Mouse (Mus musculus): Measurements from ENCODE around the gene 1700102P08Rik. TPM values are rescaled to one million over a fixed set of nuclear protein-coding genes. Genes with fewer than 3 reads are reported as not detected.
A peak's percentile ranks its signal among the peaks of the same experiment; 100 is the strongest.

The 1700102P08Rik gene
- polyA plus RNA-seq, 1 experiment from 2014 or later: 2.2 TPM

DNA sequence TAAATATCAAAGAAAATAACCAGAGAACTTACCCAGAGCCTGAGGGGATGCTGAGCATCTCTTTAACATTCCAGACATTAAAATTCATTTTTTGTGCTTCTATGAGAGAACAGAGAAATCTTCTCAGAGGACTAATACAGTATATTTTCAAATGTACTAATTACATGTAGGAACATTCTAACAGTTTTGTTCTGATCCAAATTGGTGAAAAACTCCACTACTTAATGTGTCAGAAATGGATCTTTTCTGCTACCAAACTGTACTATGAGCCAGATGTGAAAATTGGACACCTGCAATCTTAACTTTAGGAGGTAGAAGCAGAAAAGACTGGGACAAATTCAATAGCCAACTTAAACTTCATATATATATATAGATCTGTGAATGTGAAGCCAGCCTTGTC is 35.8 kb downstream of the 1700102P08Rik start, which contains the start of gene Ccdc36:
TSS of gene Ccdc36 (minus strand) at position 101 of the 400 bp plus-strand sequence.
- H3K9me3 ChIP-seq: no peaks in the 10 kb centered on the region
- H3K4me2 ChIP-seq: no peak within 1 kb of the TSS
- no peaks in the 10 kb centered on the region for H3K4me1 ChIP-seq (replicated peaks)
- no peak within 1 kb of the TSS for H3K4me3 ChIP-seq
- ATAC-seq (ENCODE audit: low read depth): no peak
- H3K36me3 ChIP-seq: no peaks in the 10 kb centered on the region
- H3K27ac ChIP-seq (replicated peaks): no peak within 1 kb of the TSS
- H3K9ac ChIP-seq: no peak within 1 kb of the TSS
- no peaks in the 10 kb centered on the region for H3K27me3 ChIP-seq

DNA sequence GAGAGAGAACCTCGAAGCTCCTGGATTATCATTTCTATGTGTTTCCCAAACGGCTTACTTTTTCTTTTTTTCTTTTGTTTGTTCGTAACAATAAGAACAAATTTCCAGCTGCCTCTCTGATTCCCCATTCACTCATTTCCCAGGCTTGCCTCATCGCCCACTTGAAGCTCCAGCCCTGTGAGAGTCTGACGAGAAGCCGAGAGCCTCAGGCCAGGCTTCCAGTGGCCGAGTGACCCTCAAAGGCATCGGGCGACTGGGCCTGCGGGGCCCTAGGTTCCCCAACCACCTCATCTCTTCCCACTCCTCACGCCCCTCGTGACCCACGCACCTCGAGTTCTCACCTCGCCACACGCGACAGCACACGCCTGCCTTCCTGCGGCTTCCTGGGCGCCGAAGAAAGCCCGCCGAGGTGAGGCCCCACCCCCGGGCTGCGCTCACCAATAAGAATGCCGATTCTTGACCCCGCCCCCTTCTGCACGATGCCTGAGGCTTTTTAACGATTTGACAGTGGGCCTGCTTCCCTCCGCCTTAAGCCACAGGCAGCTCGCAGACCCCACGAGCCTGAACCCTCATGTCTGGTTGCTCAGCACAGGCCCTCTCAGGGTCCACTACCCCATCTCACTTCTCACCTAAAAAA is 38.9 kb downstream of the 1700102P08Rik start:
- Histone ChIP-seq H3K9ac (0 out of 2 replicates have a peak overlapping the region, but pooled peaks have one; percentile 12), H3K4me1 (replicated peaks) (peaks cover 7% of the 10 kb centered on the region), H3K36me3 (no peaks in the 10 kb centered on the region), H3K27me3 (no peaks in the 10 kb centered on the region), H3K4me3 (peak overlapping the region; percentile 30), H3K27ac (replicated peaks) (no peak overlapping the region), H3K9me3 (no peaks in the 10 kb centered on the region), H3K4me2 (peak overlapping the region; percentile 49)
- ATAC-seq (ENCODE audit: low read depth): 0 out of 2 replicates have a peak, but pooled peaks have one; percentile 61
- WGBS: 41% methylated on average over 32 of the region's 32 CpGs

DNA sequence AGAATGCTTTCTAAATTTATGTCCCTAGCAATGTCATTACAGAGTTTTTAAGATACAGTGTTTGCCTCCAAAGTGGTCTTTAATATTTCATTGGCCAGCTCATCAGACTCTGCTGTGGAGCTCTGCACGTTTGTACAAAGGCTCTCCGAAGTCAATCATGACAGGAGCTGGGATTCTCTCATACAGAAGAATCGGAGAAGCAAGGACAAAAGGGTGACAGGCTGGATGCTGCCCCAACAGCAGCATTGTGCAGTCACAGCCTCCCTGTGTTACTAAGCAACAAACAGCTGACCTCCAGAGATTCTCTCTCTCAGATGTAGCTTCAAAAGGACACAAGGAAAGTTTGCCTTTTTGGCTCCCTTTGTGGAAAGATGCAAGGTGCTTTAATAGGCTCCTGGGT is 43.6 kb downstream of the 1700102P08Rik start, which contains the start of gene BC048562:
TSS of gene BC048562 (plus strand) at position 301 of the 400 bp plus-strand sequence.
- no peak within 1 kb of the TSS for H3K27ac ChIP-seq (replicated peaks)
- H3K4me2 ChIP-seq: no peak within 1 kb of the TSS
- 46% methylated on average over 3 of the region's 3 CpGs for WGBS
- no peaks in the 10 kb centered on the region for H3K27me3 ChIP-seq
- peaks cover 7% of the 10 kb centered on the region for H3K4me1 ChIP-seq (replicated peaks)
- no peaks in the 10 kb centered on the region for H3K9me3 ChIP-seq
- H3K9ac ChIP-seq: peak within 1 kb of the TSS; percentile 26; the same call in 1 of the 2 replicates
- H3K36me3 ChIP-seq: no peaks in the 10 kb centered on the region
- H3K4me3 ChIP-seq: no peak within 1 kb of the TSS
- ATAC-seq (ENCODE audit: low read depth): no peak

DNA sequence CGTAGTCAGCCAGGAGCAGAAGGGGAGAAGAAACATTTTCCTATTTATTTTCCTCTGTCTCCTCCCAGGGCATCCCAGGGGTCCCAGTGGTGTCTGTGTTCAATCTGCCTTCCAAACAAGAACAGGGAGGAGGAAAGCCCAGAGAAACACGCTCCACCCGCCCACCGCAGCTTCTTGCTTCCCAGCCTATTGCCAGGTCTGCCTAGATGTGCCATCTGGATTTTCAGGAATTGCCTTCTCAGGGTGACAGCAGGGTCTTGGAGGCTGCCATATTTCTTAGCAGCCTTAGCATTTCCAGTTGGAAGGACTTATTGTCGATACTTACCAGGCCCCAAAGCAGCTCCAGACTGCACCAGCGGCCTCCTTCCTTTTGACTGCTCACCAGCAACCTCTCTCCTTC is 46.6 kb downstream of the 1700102P08Rik start:
- Histone ChIP-seq H3K36me3 (no peaks in the 10 kb centered on the region), H3K9me3 (no peaks in the 10 kb centered on the region), H3K4me2 (no peak overlapping the region), H3K4me3 (no peak overlapping the region), H3K27me3 (no peaks in the 10 kb centered on the region), H3K9ac (no peak overlapping the region), H3K27ac (replicated peaks) (no peak overlapping the region), H3K4me1 (replicated peaks) (peaks cover 7% of the 10 kb centered on the region)
- 80% methylated on average over 6 of the region's 6 CpGs for WGBS
- no peak for ATAC-seq (ENCODE audit: low read depth)

DNA sequence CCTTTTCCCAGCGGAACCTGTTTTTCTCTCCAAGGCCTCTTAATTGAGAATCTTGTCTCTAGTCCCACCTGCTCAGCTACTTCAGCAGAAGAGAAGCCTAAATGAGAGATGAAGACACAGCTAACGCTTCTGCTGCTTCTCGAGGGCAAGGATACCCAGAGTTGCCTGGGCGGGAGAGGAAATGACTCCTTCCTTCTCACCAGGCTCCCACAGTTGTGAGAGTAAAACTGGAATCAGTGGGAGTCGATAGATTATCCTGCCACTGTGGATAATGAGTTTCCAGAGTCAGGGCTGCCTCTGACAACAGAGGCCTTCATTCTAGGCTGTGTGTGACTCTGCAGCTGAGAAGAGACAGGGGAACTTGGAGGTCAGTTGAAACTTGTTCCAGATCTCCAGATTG is 47.9 kb downstream of the 1700102P08Rik start:
- Histone ChIP-seq H3K4me2 (no peak overlapping the region), H3K4me3 (no peak overlapping the region), H3K27ac (replicated peaks) (no peak overlapping the region), H3K9me3 (no peaks in the 10 kb centered on the region), H3K36me3 (no peaks in the 10 kb centered on the region), H3K27me3 (no peaks in the 10 kb centered on the region), H3K9ac (no peak overlapping the region), H3K4me1 (replicated peaks) (peaks cover 7% of the 10 kb centered on the region)
- no peak for ATAC-seq (ENCODE audit: low read depth)
- WGBS: 78% methylated on average over 5 of the region's 5 CpGs

DNA sequence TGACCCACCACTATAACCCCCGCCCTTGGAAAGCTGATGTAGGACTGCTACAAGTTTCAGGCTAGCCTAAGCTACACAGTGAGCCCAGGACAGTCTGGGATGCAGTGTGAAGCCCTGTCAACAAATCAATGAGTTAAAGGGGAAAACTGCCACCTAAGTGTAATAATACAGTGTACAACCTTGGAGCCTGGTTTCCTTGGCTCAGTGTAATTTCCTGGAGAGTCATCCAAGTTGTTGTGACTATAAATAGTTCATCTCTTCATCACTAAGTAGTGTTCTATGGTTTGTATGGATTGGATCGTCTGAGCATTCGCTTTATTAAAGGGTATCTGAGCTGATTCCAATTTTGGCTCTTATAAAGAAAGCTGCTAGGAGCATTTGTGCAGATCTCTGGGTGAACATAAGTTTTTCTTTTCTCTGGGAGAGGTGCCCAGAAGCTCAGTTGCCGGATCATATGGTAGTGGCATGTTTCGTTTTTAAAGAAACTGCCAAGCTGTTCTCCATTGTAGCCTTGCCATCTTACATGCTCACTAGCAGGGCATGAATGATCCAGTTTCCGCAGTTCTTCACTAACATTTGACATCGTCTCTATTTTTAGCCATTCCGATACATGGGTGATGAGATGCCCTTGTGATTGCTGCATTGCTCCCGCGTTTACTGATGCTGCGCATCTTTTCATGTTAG is 48.8 kb downstream of the 1700102P08Rik start:
- peaks cover 2% of the 10 kb centered on the region for H3K4me1 ChIP-seq (replicated peaks)
- no peak overlapping the region for H3K4me3 ChIP-seq
- H3K27ac ChIP-seq (replicated peaks): no peak overlapping the region
- no peak overlapping the region for H3K4me2 ChIP-seq
- no peaks in the 10 kb centered on the region for H3K9me3 ChIP-seq
- 90% methylated on average over 11 of the region's 11 CpGs for WGBS
- no peaks in the 10 kb centered on the region for H3K36me3 ChIP-seq
- H3K27me3 ChIP-seq: no peaks in the 10 kb centered on the region
- no peak for ATAC-seq (ENCODE audit: low read depth)
- no peak overlapping the region for H3K9ac ChIP-seq

DNA sequence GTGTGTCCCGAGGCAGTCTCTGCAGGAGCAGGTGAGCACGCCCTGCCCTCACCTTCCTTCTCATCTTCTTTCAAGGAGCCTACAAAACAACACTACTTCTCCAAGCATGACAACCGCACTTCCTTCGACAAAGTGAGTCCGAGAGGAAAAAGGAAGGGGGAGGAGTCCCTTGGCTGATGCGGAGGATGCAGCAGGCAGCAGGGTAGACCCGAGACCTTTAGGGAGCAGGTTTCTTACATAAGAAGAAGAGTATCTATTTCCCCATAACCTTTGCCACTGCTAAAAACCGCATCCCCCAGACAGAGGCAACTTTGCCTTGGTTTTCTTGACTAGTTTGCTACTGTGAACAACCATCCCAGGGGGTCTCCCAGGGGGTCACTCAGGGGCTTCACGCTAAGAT is 52.5 kb downstream of the 1700102P08Rik start:
- H3K4me2 ChIP-seq: no peak overlapping the region
- no peak overlapping the region for H3K27ac ChIP-seq (replicated peaks)
- no peak overlapping the region for H3K4me3 ChIP-seq
- no peaks in the 10 kb centered on the region for H3K27me3 ChIP-seq
- peaks cover 23% of the 10 kb centered on the region for H3K4me1 ChIP-seq (replicated peaks)
- ATAC-seq (ENCODE audit: low read depth): no peak
- WGBS: 71% methylated on average over 9 of the region's 9 CpGs
- H3K36me3 ChIP-seq: peaks cover 18% of the 10 kb centered on the region
- H3K9ac ChIP-seq: no peak overlapping the region
- H3K9me3 ChIP-seq: no peaks in the 10 kb centered on the region

DNA sequence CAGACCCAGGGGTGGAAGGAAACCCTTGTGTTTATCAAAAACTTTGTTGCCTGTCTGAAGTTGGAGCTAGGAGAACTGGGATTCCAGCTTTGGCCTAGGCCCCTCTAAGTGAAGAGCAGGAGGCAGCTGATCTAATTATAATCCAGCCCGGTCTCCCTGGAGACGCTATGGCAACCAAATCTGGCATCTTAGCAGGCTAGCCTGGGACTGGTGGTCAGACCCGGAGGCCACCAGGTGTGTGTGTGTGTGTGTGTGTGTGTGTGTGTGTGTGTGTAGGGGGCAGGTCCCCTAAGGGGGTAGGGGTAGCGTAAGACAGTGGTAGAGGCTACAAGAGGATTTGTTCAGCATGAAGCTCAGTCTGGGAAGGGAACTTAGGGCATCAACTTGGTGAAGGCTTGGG is 57.3 kb downstream of the 1700102P08Rik start:
- H3K4me1 ChIP-seq (replicated peaks): peaks cover 55% of the 10 kb centered on the region

DNA sequence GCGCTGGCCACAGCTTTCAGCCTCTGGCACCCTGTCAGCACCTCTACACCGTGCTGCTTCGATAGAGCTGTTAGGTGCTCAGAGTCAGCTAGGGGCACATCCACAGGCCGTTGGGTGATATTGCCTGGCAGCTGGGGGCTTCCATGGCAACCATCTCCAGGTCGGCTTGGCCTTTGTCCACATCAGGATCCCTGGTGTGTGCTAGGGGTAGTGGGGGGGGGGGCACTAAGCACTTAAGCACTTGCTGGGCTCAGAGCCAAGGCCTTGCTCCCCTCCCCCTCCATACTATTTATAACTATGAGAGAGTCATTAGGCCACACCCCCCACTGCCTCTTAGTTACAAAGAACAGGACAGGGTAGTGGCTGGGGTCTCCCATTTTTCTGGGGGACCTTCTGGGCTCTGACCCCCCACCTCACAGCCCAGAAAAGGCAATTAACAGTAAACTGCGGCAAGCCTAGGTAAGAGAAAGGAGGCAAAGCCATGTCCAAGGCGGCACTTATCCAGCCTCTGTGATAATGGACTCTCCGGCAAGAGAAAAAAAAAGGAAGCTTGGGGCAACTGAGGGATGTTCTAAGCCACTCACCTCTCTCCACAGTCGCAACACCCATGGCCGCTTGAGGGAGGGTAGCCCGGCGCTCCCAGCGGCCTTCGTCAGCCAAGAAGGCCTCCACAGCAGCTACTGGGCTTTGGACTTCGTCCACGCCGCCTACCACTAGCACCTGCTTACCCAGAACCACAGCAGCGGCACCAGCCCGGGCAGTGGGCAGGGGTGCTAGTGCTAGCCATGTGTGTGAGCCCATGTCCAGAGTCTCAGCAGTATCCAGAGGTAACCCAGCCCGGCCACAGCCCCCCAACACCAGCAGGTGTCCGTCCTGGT is 57.9 kb downstream of the 1700102P08Rik start:
- no peaks in the 10 kb centered on the region for H3K27me3 ChIP-seq
- peak overlapping the region; percentile 77 for H3K4me2 ChIP-seq
- peak overlapping the region; percentile 83 for H3K9ac ChIP-seq
- H3K4me1 ChIP-seq (replicated peaks): peaks cover 55% of the 10 kb centered on the region
- H3K36me3 ChIP-seq: peaks cover 18% of the 10 kb centered on the region
- H3K9me3 ChIP-seq: no peaks in the 10 kb centered on the region
- 49% methylated on average over 21 of the region's 21 CpGs for WGBS
- peak; percentile 54 for ATAC-seq (ENCODE audit: low read depth)
- peak overlapping the region; percentile 93 for H3K27ac ChIP-seq (replicated peaks)
- H3K4me3 ChIP-seq: peak overlapping the region; percentile 70

More for the DNA sequence above, 57.3 kb downstream of the 1700102P08Rik start:
- H3K4me3 ChIP-seq: peak overlapping the region; percentile 70
- peaks cover 18% of the 10 kb centered on the region for H3K36me3 ChIP-seq
- peak overlapping the region; percentile 93 for H3K27ac ChIP-seq (replicated peaks)
- H3K9ac ChIP-seq: peak overlapping the region; percentile 83
- H3K4me2 ChIP-seq: peak overlapping the region; percentile 77
- no peaks in the 10 kb centered on the region for H3K9me3 ChIP-seq
- ATAC-seq (ENCODE audit: low read depth): peak; percentile 40
- no peaks in the 10 kb centered on the region for H3K27me3 ChIP-seq
- WGBS: 29% methylated on average over 4 of the region's 4 CpGs

DNA sequence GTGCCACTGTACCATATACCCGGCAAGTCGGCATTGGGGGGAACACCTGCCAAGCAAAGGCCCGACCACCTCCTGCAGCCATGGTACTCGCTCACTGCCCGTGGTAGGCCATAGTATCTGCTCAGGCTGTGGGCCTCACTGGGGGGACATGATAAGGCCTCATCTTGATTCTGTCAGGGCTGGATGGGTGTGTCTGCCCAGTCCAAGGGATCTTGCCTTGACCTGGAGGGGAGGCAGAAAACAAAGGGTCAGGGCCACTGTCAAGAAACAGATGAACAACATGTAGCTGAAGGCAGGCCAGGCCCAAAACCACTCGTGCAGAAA is 58.5 kb downstream of the 1700102P08Rik start:
- no peaks in the 10 kb centered on the region for H3K27me3 ChIP-seq
- H3K4me1 ChIP-seq (replicated peaks): peaks cover 55% of the 10 kb centered on the region
- H3K36me3 ChIP-seq: peaks cover 18% of the 10 kb centered on the region
- WGBS: 86% methylated on average over 6 of the region's 6 CpGs
- ATAC-seq (ENCODE audit: low read depth): no peak
- peak overlapping the region; percentile 70 for H3K4me3 ChIP-seq
- no peaks in the 10 kb centered on the region for H3K9me3 ChIP-seq
- peak overlapping the region; percentile 93 for H3K27ac ChIP-seq (replicated peaks)
- H3K4me2 ChIP-seq: peak overlapping the region; percentile 77
- peak overlapping the region; percentile 83 for H3K9ac ChIP-seq

DNA sequence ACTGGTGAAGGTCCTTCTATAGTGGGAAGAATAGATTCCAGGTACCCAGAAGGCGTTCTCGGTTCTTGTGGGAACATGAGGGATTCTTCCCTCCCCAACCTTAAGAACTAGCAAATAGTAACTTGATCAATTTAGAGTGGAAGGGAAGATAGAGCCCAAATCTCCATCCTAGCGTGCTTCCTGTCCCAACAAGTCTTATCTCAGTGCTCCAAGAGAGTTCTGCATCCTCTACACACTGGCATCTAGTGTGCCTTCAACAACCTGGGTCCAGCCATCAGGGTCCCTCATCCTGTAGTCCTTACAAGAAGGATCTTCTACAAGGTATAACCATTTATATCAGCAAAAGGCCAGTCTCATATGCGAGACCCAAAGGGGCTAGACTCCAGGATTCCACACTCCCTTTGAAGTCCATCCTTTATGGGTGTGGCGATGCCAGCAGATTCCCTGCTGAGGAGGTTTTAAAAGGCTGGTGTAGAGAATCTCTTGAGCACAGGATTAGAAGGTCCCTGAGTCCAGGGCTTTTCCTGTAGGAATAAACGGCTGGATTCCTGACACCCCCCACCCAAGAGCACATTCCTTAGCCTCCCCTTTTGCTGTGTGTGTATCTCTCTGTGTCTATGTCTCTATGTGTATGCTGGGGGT is 59.0 kb downstream of the 1700102P08Rik start:
- peaks cover 55% of the 10 kb centered on the region for H3K4me1 ChIP-seq (replicated peaks)
- H3K27ac ChIP-seq (replicated peaks): peak overlapping the region; percentile 93
- H3K9me3 ChIP-seq: no peaks in the 10 kb centered on the region
- H3K27me3 ChIP-seq: no peaks in the 10 kb centered on the region; the same call in 1 of the 2 replicates
- ATAC-seq (ENCODE audit: low read depth): no peak
- 50% methylated on average over 6 of the region's 6 CpGs for WGBS
- H3K9ac ChIP-seq: peak overlapping the region; percentile 83
- H3K4me2 ChIP-seq: peak overlapping the region; percentile 77
- peaks cover 18% of the 10 kb centered on the region for H3K36me3 ChIP-seq
- peak overlapping the region; percentile 70 for H3K4me3 ChIP-seq

Measured in neural tube, embryonic 13.5 days (tissue).